Mouse (Mus musculus) hindbrain, embryonic 11.5 days (tissue): ENCODE results near the gene Crabp2. TPM values are rescaled to one million over a fixed set of nuclear protein-coding genes. Genes with fewer than 3 reads are reported as not detected.

Source experiments
- ATAC-seq: fragments of 200-750 bp; cut with Nextera tagmentation; 2 replicates; pipeline ENCODE4 v1.8.0; 2017; ENCODE audit warnings: mild to moderate bottlenecking, moderate TSS enrichment, moderate library complexity; ENCODE audit not compliant: low FRiP score
- DNase-seq: peaks from one replicate; pipeline ENCODE4 v3.0.0-alpha.2; 2015; ENCODE audit warnings: low spot score
- H3K27ac ChIP-seq: fragments of 300-500 bp; sonication (generic); 2 replicates; pipeline ENCODE4 v1.5.1; 2014; ENCODE audit warnings: mild to moderate bottlenecking, low read depth, low read length
- H3K27me3 ChIP-seq: fragments of 300-500 bp; sonication (generic); 2 replicates; pipeline ENCODE4 v1.6.1; 2014; ENCODE audit warnings: mild to moderate bottlenecking, low read length, moderate library complexity, mixed read lengths; ENCODE audit not compliant: control insufficient read depth, insufficient read depth
- H3K36me3 ChIP-seq: fragments of 300-500 bp; sonication (generic); 2 replicates; pipeline ENCODE4 v1.6.1; 2014; ENCODE audit warnings: mild to moderate bottlenecking, low read length, moderate library complexity, mixed read lengths; ENCODE audit not compliant: control insufficient read depth, insufficient read depth
- H3K4me1 ChIP-seq: fragments of 300-500 bp; sonication (generic); replicated peaks from 2 replicates; pipeline ENCODE4 v1.6.1; 2014; ENCODE audit warnings: low read length, mixed read lengths; ENCODE audit not compliant: control insufficient read depth, insufficient read depth
- H3K4me2 ChIP-seq: fragments of 300-500 bp; sonication (generic); replicated peaks from 2 replicates; pipeline ENCODE4 v1.6.1; 2014; ENCODE audit warnings: mild to moderate bottlenecking, low read depth, low read length
- H3K4me3 ChIP-seq: fragments of 300-500 bp; sonication (generic); 2 replicates; pipeline ENCODE4 v1.5.1; 2014; ENCODE audit warnings: low read depth, low read length
- H3K9ac ChIP-seq: fragments of 300-500 bp; sonication (generic); 2 replicates; pipeline ENCODE4 v1.6.1; 2014; ENCODE audit warnings: low read depth, low read length
- H3K9me3 ChIP-seq: fragments of 300-500 bp; sonication (generic); 2 replicates; pipeline ENCODE4 v1.6.1; 2016; ENCODE audit warnings: low read length; ENCODE audit not compliant: control insufficient read depth
- WGBS: fragments of 180-500 bp; shearing (Covaris S2); extraction: QIAGEN DNeasy Blood & Tissue Kit; methylation state at CpG from one replicate; pipeline ENCODE4 v1.1.7; 2014; 5-methylcytosine and 5-hydroxymethylcytosine counted together
- polyA plus RNA-seq: library from polyadenylated mRNA; unstranded; fragments of >200 nt; fragmentation: Nextera tagmentation; extraction: Ambion mirVana; gene quantifications from 2 replicates; pipeline ENCODE4 v1.2.1, GENCODE M21; 2014

Crabp2 gene
- polyA plus RNA-seq, 1 experiment from 2014 or later: 794 TPM

- WGBS: 1% methylated on average over 8 of the region's 8 CpGs
- peaks cover 13% of the 10 kb centered on the region for H3K4me1 ChIP-seq
- peak overlapping the region; percentile 92 for H3K9ac ChIP-seq
- peak overlapping the region; percentile 86 for H3K4me3 ChIP-seq
- H3K36me3 ChIP-seq: peaks cover 2% of the 10 kb centered on the region; the same call in 1 of the 2 replicates
- DNase-seq (no peak), ATAC-seq (peak; percentile 61)
- no peaks in the 10 kb centered on the region for H3K27me3 ChIP-seq
- H3K27ac ChIP-seq: peak overlapping the region; percentile 97
- H3K4me2 ChIP-seq: peak overlapping the region; percentile 94
- H3K9me3 ChIP-seq: no peaks in the 10 kb centered on the region
Measured at GRCm38 (mm10) chr3:87972203-87972664, 23.8 kb downstream of the Crabp2 start.

GRCm38 (mm10) chr3:87972776-87973175 lies 24.3 kb downstream of the Crabp2 start:
- no peak for ATAC-seq
- H3K27me3 ChIP-seq: no peaks in the 10 kb centered on the region
- H3K9ac ChIP-seq: peak overlapping the region; percentile 92
- DNase-seq: peak; percentile 49
- 20% methylated on average over 5 of the region's 5 CpGs for WGBS
- peaks cover 3% of the 10 kb centered on the region; the same call in 1 of the 2 replicates for H3K36me3 ChIP-seq
- H3K27ac ChIP-seq: peak overlapping the region; percentile 97
- H3K4me2 ChIP-seq: peak overlapping the region; percentile 94
- peaks cover 13% of the 10 kb centered on the region for H3K4me1 ChIP-seq
- peak overlapping the region; percentile 86 for H3K4me3 ChIP-seq
- H3K9me3 ChIP-seq: no peaks in the 10 kb centered on the region

- 14% methylated on average over 14 of the region's 14 CpGs for WGBS
- Histone ChIP-seq H3K27me3 (no peaks in the 10 kb centered on the region), H3K27ac (peak overlapping the region; percentile 97), H3K4me2 (peak overlapping the region; percentile 94), H3K9me3 (no peaks in the 10 kb centered on the region), H3K4me3 (peak overlapping the region; percentile 86), H3K9ac (peak overlapping the region; percentile 92), H3K36me3 (peaks cover 8% of the 10 kb centered on the region; the same call in 1 of the 2 replicates), H3K4me1 (peaks cover 13% of the 10 kb centered on the region)
- ATAC-seq (peak; percentile 5; the same call in 1 of the 2 replicates), DNase-seq (no peak)
Measured at GRCm38 (mm10) chr3:87973593-87974380, 25.3 kb downstream of the Crabp2 start.

GRCm38 (mm10) chr3:87974381-87974987 lies 26.0 kb downstream of the Crabp2 start:
- peaks cover 8% of the 10 kb centered on the region; the same call in 1 of the 2 replicates for H3K36me3 ChIP-seq
- peak overlapping the region; percentile 94 for H3K4me2 ChIP-seq
- ATAC-seq (peak; percentile 82), DNase-seq (peak; percentile 88)
- peaks cover 13% of the 10 kb centered on the region for H3K4me1 ChIP-seq
- H3K9me3 ChIP-seq: no peaks in the 10 kb centered on the region
- H3K9ac ChIP-seq: peak overlapping the region; percentile 16
- H3K4me3 ChIP-seq: peak overlapping the region; percentile 86
- H3K27me3 ChIP-seq: no peaks in the 10 kb centered on the region
- 7% methylated on average over 12 of the region's 12 CpGs for WGBS
- peak overlapping the region; percentile 97 for H3K27ac ChIP-seq

- H3K4me1 ChIP-seq: peaks cover 31% of the 10 kb centered on the region
- WGBS: 88% methylated on average over 5 of the region's 5 CpGs
- ATAC-seq: no peak
- H3K36me3 ChIP-seq: peaks cover 8% of the 10 kb centered on the region; the same call in 1 of the 2 replicates
- no peak for DNase-seq
- no peak overlapping the region for H3K4me2 ChIP-seq
- H3K4me3 ChIP-seq: no peak overlapping the region
- H3K27me3 ChIP-seq: no peaks in the 10 kb centered on the region
- no peak overlapping the region for H3K27ac ChIP-seq
- H3K9ac ChIP-seq: no peak overlapping the region
- H3K9me3 ChIP-seq: no peaks in the 10 kb centered on the region
Measured at GRCm38 (mm10) chr3:87979493-87979892, 31.0 kb downstream of the Crabp2 start.

- H3K4me3 ChIP-seq: no peak overlapping the region
- H3K9me3 ChIP-seq: no peaks in the 10 kb centered on the region
- no peak overlapping the region for H3K9ac ChIP-seq
- 62% methylated on average over 3 of the region's 3 CpGs for WGBS
- H3K4me2 ChIP-seq: no peak overlapping the region
- no peak for ATAC-seq
- DNase-seq: no peak
- H3K4me1 ChIP-seq: peaks cover 32% of the 10 kb centered on the region
- peaks cover 8% of the 10 kb centered on the region; the same call in 1 of the 2 replicates for H3K36me3 ChIP-seq
- H3K27me3 ChIP-seq: no peaks in the 10 kb centered on the region
- peak overlapping the region; percentile 47; the same call in 1 of the 2 replicates for H3K27ac ChIP-seq
Measured at GRCm38 (mm10) chr3:87980085-87980484, 31.6 kb downstream of the Crabp2 start.

GRCm38 (mm10) chr3:87980728-87981127 lies 32.3 kb downstream of the Crabp2 start:
- peak; percentile 5 for DNase-seq
- Histone ChIP-seq H3K4me3 (no peak overlapping the region), H3K9ac (peak overlapping the region; percentile 5; the same call in 1 of the 2 replicates), H3K4me1 (peaks cover 35% of the 10 kb centered on the region), H3K27ac (peak overlapping the region; percentile 47), H3K4me2 (no peak overlapping the region), H3K27me3 (no peaks in the 10 kb centered on the region), H3K9me3 (no peaks in the 10 kb centered on the region), H3K36me3 (peaks cover 8% of the 10 kb centered on the region; the same call in 1 of the 2 replicates)
- WGBS: 60% methylated on average over 5 of the region's 5 CpGs
- ATAC-seq: no peak

- Histone ChIP-seq H3K9me3 (no peaks in the 10 kb centered on the region), H3K27me3 (no peaks in the 10 kb centered on the region), H3K4me2 (no peak overlapping the region), H3K36me3 (peaks cover 8% of the 10 kb centered on the region; the same call in 1 of the 2 replicates), H3K4me3 (no peak overlapping the region), H3K27ac (0 out of 2 replicates have a peak overlapping the region, but pooled peaks have one; percentile 83), H3K9ac (no peak overlapping the region), H3K4me1 (peaks cover 35% of the 10 kb centered on the region)
- DNase-seq (no peak), ATAC-seq (no peak)
- 87% methylated on average over 6 of the region's 6 CpGs for WGBS
Measured at GRCm38 (mm10) chr3:87981214-87981760, 32.8 kb downstream of the Crabp2 start.
